9 mouse cellular contexts compared by ENCODE assay signal in genomic region chr7:45481374-45481927, GRCm38 (mm10). TPM values are rescaled to one million over a fixed set of nuclear protein-coding genes. Genes with fewer than 3 reads are reported as not detected.
A peak's percentile ranks its signal among the peaks of the same experiment; 100 is the strongest.
DNase-seq lines count a peak whose midpoint lies in the region; ATAC-seq lines count a peak whose summit lies in the region.
"Had no signal": no experiment of that assay in that cellular context is flagged by ENCODE, and none has a peak within 500 bp of the region (broad histone marks: within the 10 kb centered on the region; RNA-seq: fewer than 3 reads in every experiment).

Gene Tulp2, plus strand, starts transcription at chr7:45481877.

- 0 out of 2 replicates have a peak, but pooled peaks have one; percentile 54 for ATAC-seq in heart, embryonic 16.5 days (replicated peaks; ENCODE audit: extremely low read depth, insufficient read depth, low FRiP score)
- ATAC-seq in neural tube, embryonic 12.5 days (ENCODE audit: low FRiP score, low read depth): peak; percentile 82; the same call in 1 of the 2 replicates

- H3K4me1 ChIP-seq in heart, embryonic 16.5 days (ENCODE audit: control insufficient read depth, insufficient read depth, low read length): no peaks in the 10 kb centered on the region
- H3K4me1 ChIP-seq in neural tube, embryonic 12.5 days: no peaks in the 10 kb centered on the region

- H3K4me2 ChIP-seq in heart, embryonic 16.5 days (ENCODE audit: low read depth, low read length): no peak within 1 kb of the TSS
- no peak within 1 kb of the TSS for H3K4me2 ChIP-seq in neural tube, embryonic 12.5 days (replicated peaks)

- peak; percentile 78 for DNase-seq in layer of hippocampus, adult 11-12 months (ENCODE audit: low spot score)
- DNase-seq in layer of hippocampus, adult 9-10 months (ENCODE audit: low spot score): no peak
- DNase-seq in cerebellum, postnatal 36 days: peak; percentile 66 to 71
- DNase-seq in kidney, postnatal 10 days: peak; percentile 80
- peak; percentile 71 to 79 for DNase-seq in lung, adult 18-20 months
- peak; percentile 60 to 71 for DNase-seq in thymus, postnatal 10 days (ENCODE audit: low spot score in 2 of 2)

- no peaks in the 10 kb centered on the region for H3K36me3 ChIP-seq in heart, embryonic 16.5 days (ENCODE audit: control insufficient read depth, insufficient read depth)
- H3K36me3 ChIP-seq in neural tube, embryonic 12.5 days: no peaks in the 10 kb centered on the region; the same call in 1 of the 2 replicates

- no peaks in the 10 kb centered on the region for H3K27me3 ChIP-seq in heart, embryonic 16.5 days (ENCODE audit: control insufficient read depth, insufficient read depth, low read length)
- no peaks in the 10 kb centered on the region for H3K27me3 ChIP-seq in neural tube, embryonic 12.5 days (replicated peaks)
- H3K27me3 ChIP-seq: megakaryocyte, embryonic 14.5 days had no signal

- H3K9me3 ChIP-seq in heart, embryonic 16.5 days (replicated peaks; ENCODE audit: control insufficient read depth, low read length): no peaks in the 10 kb centered on the region
- H3K9me3 ChIP-seq in neural tube, embryonic 12.5 days: no peaks in the 10 kb centered on the region
- H3K9me3 ChIP-seq: megakaryocyte, embryonic 14.5 days had no signal

- H3K4me3 ChIP-seq in heart, embryonic 16.5 days (ENCODE audit: low read length): no peak within 1 kb of the TSS
- H3K4me3 ChIP-seq in neural tube, embryonic 12.5 days: no peak within 1 kb of the TSS
- H3K4me3 ChIP-seq: megakaryocyte, embryonic 14.5 days had no signal

- 47% methylated on average over 15 of the region's 15 CpGs for WGBS in heart, embryonic 16.5 days
- 49% methylated on average over 15 of the region's 15 CpGs for WGBS in neural tube, embryonic 12.5 days

- H3K27ac ChIP-seq in heart, embryonic 16.5 days (ENCODE audit: low read length): no peak within 1 kb of the TSS
- no peak within 1 kb of the TSS for H3K27ac ChIP-seq in neural tube, embryonic 12.5 days

- H3K9ac ChIP-seq in heart, embryonic 16.5 days (ENCODE audit: low read length): no peak within 1 kb of the TSS
- no peak within 1 kb of the TSS for H3K9ac ChIP-seq in neural tube, embryonic 12.5 days

RNA-seq across cellular contexts. Expression of gene Tulp2, which starts in this region (rescaled TPM):
- 0.35 and 0.71 TPM in 2 replicates for polyA plus RNA-seq in heart, embryonic 16.5 days (2015; fragmentation: Nextera tagmentation; extraction: Ambion mirVana)
- 0.41 and 0.60 TPM in 2 replicates for polyA plus RNA-seq in neural tube, embryonic 12.5 days (2016; fragmentation: Nextera tagmentation; extraction: Ambion mirVana)

Comparison
In these comparisons a context has a peak if more than half of its experiments do, and no peak if none do; other contexts are left out.
1. Peak in ATAC-seq in heart, embryonic 16.5 days; RNA of the gene not detected or under 1 TPM.
2. Peak in ATAC-seq in neural tube, embryonic 12.5 days; RNA of the gene not detected or under 1 TPM.